Mouse (Mus musculus) E14TG2a.4 (cell line): ENCODE measurements around the gene Mroh3.

Experiments used
- H3K27me3 ChIP-seq: 2 replicates; pipeline ENCODE4 v1.6.1; 2014; ENCODE audit warnings: low read length, control low read depth; ENCODE audit not compliant: insufficient read depth
- H3K36me3 ChIP-seq: 2 replicates; pipeline ENCODE4 v1.6.1; 2014; ENCODE audit warnings: low read length, control low read depth; ENCODE audit not compliant: insufficient read depth
- H3K4me1 ChIP-seq: replicated peaks from 2 replicates; pipeline ENCODE4 v1.6.1; 2014; ENCODE audit warnings: low read depth, low read length, control low read depth
- H3K4me3 ChIP-seq: replicated peaks from 2 replicates; pipeline ENCODE4 v1.5.1; 2014; ENCODE audit warnings: mild to moderate bottlenecking, low read length
- H3K9me3 ChIP-seq: 2 replicates; pipeline ENCODE4 v1.6.1; 2014; ENCODE audit warnings: low read length, control low read depth
- CTCF ChIP-seq: conservative IDR thresholded peaks from 2 replicates; pipeline ENCODE4 v1.5.1; 2014; ENCODE audit warnings: low read length
- NANOG ChIP-seq: IDR thresholded peaks from 2 replicates; pipeline ENCODE4 v1.6.1; 2014; ENCODE audit warnings: borderline replicate concordance, low read length, mixed read lengths
- POU5F1 ChIP-seq: IDR thresholded peaks from 2 replicates; pipeline ENCODE4 v1.6.1; 2014; ENCODE audit warnings: low read length, borderline replicate concordance

Mroh3 gene

DNA sequence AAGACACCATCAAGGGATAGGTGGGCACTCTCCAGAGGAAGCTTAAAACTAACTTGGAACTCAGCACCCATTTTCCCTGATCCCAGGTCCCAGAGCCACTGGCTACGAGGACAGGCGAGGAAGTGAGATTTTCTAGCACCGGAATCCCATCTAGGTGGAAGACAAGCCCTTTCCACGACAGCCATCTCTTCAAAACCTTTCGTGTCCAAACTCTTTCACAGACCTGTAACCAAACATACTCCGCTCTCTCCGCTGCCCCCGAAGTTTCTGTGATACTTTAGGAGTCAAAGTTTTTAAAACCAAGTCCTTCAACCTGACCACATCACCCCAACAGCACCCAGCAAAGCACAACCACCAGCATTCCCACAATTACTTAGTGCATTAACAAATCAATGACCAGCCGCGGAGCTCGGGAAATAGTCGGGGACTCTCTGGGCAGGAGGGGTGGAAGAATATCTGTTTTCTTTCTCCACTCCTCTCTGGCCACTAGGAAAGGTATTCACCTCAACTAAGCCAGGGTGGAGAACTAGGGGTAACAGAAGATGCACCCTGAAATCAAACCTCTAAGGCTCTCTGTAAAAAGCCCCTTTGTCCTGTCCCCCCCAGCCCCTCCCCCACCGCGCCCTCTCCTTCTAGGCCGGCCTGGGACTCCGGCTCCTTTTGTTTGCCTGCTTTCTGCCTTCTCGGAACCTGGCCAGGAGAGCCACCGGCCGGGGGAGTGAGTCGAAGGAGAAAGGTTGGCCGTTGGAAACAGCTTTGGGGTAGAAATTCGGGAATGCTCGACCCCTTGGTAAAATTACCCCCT lies 20.6 kb upstream of the Mroh3 start:
- peaks cover 24% of the 10 kb centered on the region for H3K27me3 ChIP-seq
- H3K4me3 ChIP-seq: peak overlapping the region; percentile 84
- peaks cover 65% of the 10 kb centered on the region for H3K4me1 ChIP-seq
- no peaks in the 10 kb centered on the region for H3K36me3 ChIP-seq
- no peaks in the 10 kb centered on the region for H3K9me3 ChIP-seq
- no peak for TF ChIP-seq POU5F1
- TF ChIP-seq NANOG: no peak
- no peak for TF ChIP-seq CTCF

GRCm38 (mm10) chr1:136232285-136232926 lies 19.8 kb upstream of the Mroh3 start:
- peaks cover 21% of the 10 kb centered on the region for H3K27me3 ChIP-seq
- TF ChIP-seq POU5F1: no peak
- no peak for TF ChIP-seq CTCF
- no peak for TF ChIP-seq NANOG
- peaks cover under 1% of the 10 kb centered on the region; the same call in 1 of the 2 replicates for H3K36me3 ChIP-seq
- H3K9me3 ChIP-seq: no peaks in the 10 kb centered on the region
- peak overlapping the region; percentile 84 for H3K4me3 ChIP-seq
- peaks cover 73% of the 10 kb centered on the region for H3K4me1 ChIP-seq

DNA sequence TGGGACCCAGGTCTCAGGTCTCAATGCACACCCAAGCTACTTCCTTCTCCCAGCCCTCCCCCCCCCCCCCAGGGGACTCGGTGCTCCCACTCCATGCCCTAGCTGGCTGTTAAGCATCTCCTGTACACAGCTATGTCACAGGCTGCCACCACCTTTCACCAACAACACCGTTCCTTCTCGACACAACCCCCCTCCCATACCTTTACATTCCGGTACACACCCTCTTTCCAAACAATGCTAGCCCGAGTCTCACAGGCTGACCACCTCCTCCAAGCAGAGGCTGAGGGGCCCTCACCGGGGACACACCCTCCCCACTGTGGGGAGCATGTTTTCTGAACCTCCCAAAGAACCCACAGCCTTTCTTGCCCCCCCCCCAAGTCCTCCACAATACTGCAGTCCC lies 19.0 kb upstream of the Mroh3 start:
- H3K9me3 ChIP-seq: no peaks in the 10 kb centered on the region
- peaks cover 15% of the 10 kb centered on the region for H3K27me3 ChIP-seq
- no peak for TF ChIP-seq NANOG
- no peak for TF ChIP-seq CTCF
- no peak for TF ChIP-seq POU5F1
- peaks cover 81% of the 10 kb centered on the region for H3K4me1 ChIP-seq
- H3K36me3 ChIP-seq: peaks cover 9% of the 10 kb centered on the region
- H3K4me3 ChIP-seq: peak overlapping the region; percentile 84

GRCm38 (mm10) chr1:136230201-136230600 lies 17.6 kb upstream of the Mroh3 start:
- Histone ChIP-seq H3K9me3 (no peaks in the 10 kb centered on the region), H3K4me3 (peak overlapping the region; percentile 63), H3K36me3 (peaks cover 23% of the 10 kb centered on the region), H3K27me3 (peaks cover 6% of the 10 kb centered on the region; the same call in 1 of the 2 replicates), H3K4me1 (peaks cover 91% of the 10 kb centered on the region)
- no peak for TF ChIP-seq POU5F1
- TF ChIP-seq CTCF: no peak
- no peak for TF ChIP-seq NANOG

DNA sequence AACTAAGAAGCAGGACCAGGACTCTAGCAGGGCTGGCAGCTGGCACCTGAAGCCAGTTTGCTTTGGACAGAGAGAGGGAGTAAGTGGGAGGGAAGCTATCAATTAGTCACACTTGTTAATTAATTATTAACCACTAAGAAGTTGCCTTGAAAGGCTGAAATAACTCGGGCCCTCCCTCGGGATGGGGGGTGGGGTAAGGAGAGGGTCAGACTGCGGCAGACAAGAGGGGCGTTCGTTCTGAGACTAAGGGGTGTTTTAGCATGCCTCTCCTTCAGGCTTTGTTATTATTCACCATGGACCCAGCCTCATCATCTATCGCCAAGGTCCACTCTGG lies 16.4 kb upstream of the Mroh3 start:
- TF ChIP-seq NANOG (no peak), POU5F1 (no peak), CTCF (no peak)

DNA sequence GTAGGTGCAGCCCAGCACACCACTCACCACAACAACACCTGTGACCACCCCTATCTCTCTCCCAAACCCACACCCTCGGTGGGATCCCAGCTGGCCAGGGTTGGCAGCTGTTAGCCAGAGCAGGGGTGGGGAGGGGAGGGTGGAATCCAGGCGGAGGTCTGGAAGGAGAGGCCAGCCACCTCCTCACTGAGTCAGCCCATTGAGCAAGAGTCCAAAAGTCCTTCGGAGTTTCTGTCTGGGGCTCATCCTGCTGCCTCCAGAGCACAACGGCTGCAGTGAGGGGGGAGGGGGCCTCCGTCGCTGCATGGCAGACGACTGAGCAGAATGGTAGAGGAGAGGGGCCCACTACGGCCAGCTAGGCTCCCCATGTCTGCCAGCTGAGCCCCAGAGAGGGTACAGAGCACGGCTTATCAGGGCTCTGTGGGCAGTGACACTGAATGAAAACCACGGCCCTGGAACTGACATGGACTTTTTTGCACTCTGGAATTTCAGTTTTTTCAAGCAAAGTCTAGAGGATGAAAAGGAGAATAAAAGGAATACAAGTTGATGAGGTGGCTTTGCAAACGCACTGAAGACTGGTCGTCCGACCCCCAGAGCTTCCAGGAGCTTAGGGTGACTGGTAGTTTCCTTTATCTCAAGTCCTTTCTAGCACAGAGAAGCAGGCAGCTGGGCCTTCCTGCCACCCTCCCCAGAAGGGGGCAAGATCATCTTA lies 15.9 kb upstream of the Mroh3 start:
- peaks cover 40% of the 10 kb centered on the region for H3K36me3 ChIP-seq
- no peaks in the 10 kb centered on the region for H3K27me3 ChIP-seq
- TF ChIP-seq NANOG: no peak
- no peak for TF ChIP-seq CTCF
- TF ChIP-seq POU5F1: no peak

More for the DNA sequence above, 16.4 kb upstream of the Mroh3 start:
- no peaks in the 10 kb centered on the region for H3K9me3 ChIP-seq
- H3K4me3 ChIP-seq: peak overlapping the region; percentile 63; the same call in 1 of the 2 replicates
- H3K4me1 ChIP-seq: peaks cover 93% of the 10 kb centered on the region
- no peaks in the 10 kb centered on the region for H3K27me3 ChIP-seq
- peaks cover 35% of the 10 kb centered on the region for H3K36me3 ChIP-seq

DNA sequence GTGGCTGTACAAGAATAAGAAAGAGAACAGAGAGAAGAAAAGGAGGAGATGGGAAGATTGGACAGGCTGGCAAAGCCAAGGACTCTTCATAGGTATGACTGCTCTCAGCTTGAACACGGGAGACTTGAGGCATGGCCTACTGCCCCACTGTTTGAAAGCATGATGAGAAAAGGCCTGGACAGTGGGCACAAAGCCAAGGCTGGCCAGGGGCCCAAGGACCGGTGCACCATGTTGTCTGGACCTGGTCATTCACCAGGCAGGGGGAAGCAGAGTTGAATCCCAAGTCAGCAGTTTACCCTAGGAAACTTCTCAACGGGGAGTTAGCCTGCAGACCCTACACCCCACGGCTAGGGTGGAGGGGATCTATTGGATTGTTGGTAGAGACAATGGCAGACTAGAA lies 15.2 kb upstream of the Mroh3 start:
- no peaks in the 10 kb centered on the region for H3K9me3 ChIP-seq
- no peak for TF ChIP-seq POU5F1
- no peak for TF ChIP-seq NANOG
- no peak for TF ChIP-seq CTCF
- peaks cover 92% of the 10 kb centered on the region for H3K4me1 ChIP-seq
- H3K27me3 ChIP-seq: no peaks in the 10 kb centered on the region
- peak overlapping the region; percentile 41; the same call in 1 of the 2 replicates for H3K4me3 ChIP-seq
- H3K36me3 ChIP-seq: peaks cover 46% of the 10 kb centered on the region

More for the DNA sequence above, 15.9 kb upstream of the Mroh3 start:
- Histone ChIP-seq H3K9me3 (no peaks in the 10 kb centered on the region), H3K4me3 (peak overlapping the region; percentile 41), H3K4me1 (peaks cover 97% of the 10 kb centered on the region)

- Histone ChIP-seq H3K36me3 (peaks cover 58% of the 10 kb centered on the region), H3K4me3 (no peak overlapping the region), H3K9me3 (no peaks in the 10 kb centered on the region), H3K4me1 (peaks cover 80% of the 10 kb centered on the region), H3K27me3 (no peaks in the 10 kb centered on the region)
- TF ChIP-seq CTCF (no peak), NANOG (no peak), POU5F1 (no peak)
Measured at GRCm38 (mm10) chr1:136226626-136227025, 14.0 kb upstream of the Mroh3 start.
